20 mouse cellular contexts compared by ENCODE assay signal in genomic region chr6:106431466-106431865, GRCm38 (mm10).
DNase-seq lines count a peak whose midpoint lies in the region; ATAC-seq and TF ChIP-seq lines count a peak whose summit lies in the region.
"Had no signal": no experiment of that assay in that cellular context is flagged by ENCODE, and none has a peak within 500 bp of the region (broad histone marks: within the 10 kb centered on the region; RNA-seq: fewer than 3 reads in every experiment).

No protein-coding gene starts in this region.

- H3K9ac ChIP-seq in hindbrain, embryonic 14.5 days: no peak overlapping the region
- H3K9ac ChIP-seq: embryonic facial prominence, embryonic 12.5 days; forebrain, embryonic 15.5 days; heart, embryonic 15.5 days; midbrain, embryonic 15.5 days; stomach, embryonic 15.5 days had no signal

- DNase-seq in layer of hippocampus, adult 2 months (ENCODE audit: low spot score in 2 of 2): peak; percentile 14 to 31
- no peak for DNase-seq in layer of hippocampus, adult 9-10 months (ENCODE audit: low spot score)
- DNase-seq in frontal cortex, postnatal 10 days (ENCODE audit: low spot score in 2 of 2): peak; percentile 10 to 59
- DNase-seq in left cerebral cortex, postnatal 25 days (ENCODE audit: low spot score in 2 of 2): peak; percentile 35 to 92
- peak; percentile 69 for DNase-seq in telencephalon, adult 2 months (ENCODE audit: low read depth, low spot score)
- DNase-seq in heart, adult 11 months: no peak
- no peak for DNase-seq in hindbrain, embryonic 14.5 days (ENCODE audit: low spot score)
- DNase-seq: cerebellum, adult 8-10 months; gastrocnemius, postnatal 14 days; heart, postnatal 4 days; kidney, adult 18-20 months; lung, adult 2 months; thymus, adult 2 months had no signal

- no peaks in the 10 kb centered on the region for H3K9me3 ChIP-seq in hindbrain, embryonic 14.5 days (ENCODE audit: control insufficient read depth, low read length)
- H3K9me3 ChIP-seq: embryonic facial prominence, embryonic 12.5 days; forebrain, embryonic 15.5 days; heart, embryonic 15.5 days; midbrain, embryonic 15.5 days; stomach, embryonic 15.5 days had no signal

- H3K27ac ChIP-seq in layer of hippocampus, adult 2 months: no peak overlapping the region
- H3K27ac ChIP-seq in hindbrain, embryonic 14.5 days: no peak overlapping the region
- H3K27ac ChIP-seq: embryonic facial prominence, embryonic 12.5 days; forebrain, embryonic 15.5 days; heart, embryonic 15.5 days; kidney, postnatal 0 days; midbrain, embryonic 15.5 days; stomach, embryonic 15.5 days had no signal

- no peaks in the 10 kb centered on the region for H3K36me3 ChIP-seq in hindbrain, embryonic 14.5 days (replicated peaks; ENCODE audit: control insufficient read depth, insufficient read depth)
- H3K36me3 ChIP-seq: embryonic facial prominence, embryonic 12.5 days; forebrain, embryonic 15.5 days; heart, embryonic 15.5 days; midbrain, embryonic 15.5 days; stomach, embryonic 15.5 days had no signal

- H3K27me3 ChIP-seq in hindbrain, embryonic 14.5 days (ENCODE audit: control insufficient read depth, insufficient read depth, low read length): no peaks in the 10 kb centered on the region
- H3K27me3 ChIP-seq: embryonic facial prominence, embryonic 12.5 days; forebrain, embryonic 15.5 days; heart, embryonic 15.5 days; midbrain, embryonic 15.5 days; stomach, embryonic 15.5 days had no signal

- H3K4me3 ChIP-seq in layer of hippocampus, adult 2 months: no peak overlapping the region
- H3K4me3 ChIP-seq in hindbrain, embryonic 14.5 days (replicated peaks; ENCODE audit: low read length): no peak overlapping the region
- H3K4me3 ChIP-seq: embryonic facial prominence, embryonic 12.5 days; forebrain, embryonic 15.5 days; heart, embryonic 15.5 days; midbrain, embryonic 15.5 days; stomach, embryonic 15.5 days had no signal

- intact Hi-C loops in left cerebral cortex, postnatal 25 days (cut with DNase I): loop anchor here (5.0 kb wide), 1 partner anchor 94 kb away; no protein-coding TSS in a partner anchor

- H3K4me1 ChIP-seq in hindbrain, embryonic 14.5 days (replicated peaks; ENCODE audit: control insufficient read depth, insufficient read depth, low read length): no peaks in the 10 kb centered on the region
- H3K4me1 ChIP-seq: embryonic facial prominence, embryonic 12.5 days; forebrain, embryonic 15.5 days; heart, embryonic 15.5 days; midbrain, embryonic 15.5 days; stomach, embryonic 15.5 days had no signal

- ATAC-seq in hindbrain, embryonic 14.5 days (ENCODE audit: low FRiP score): no peak
- ATAC-seq: forebrain, embryonic 15.5 days; midbrain, embryonic 15.5 days had no signal

- no peak for TF ChIP-seq CTCF in layer of hippocampus, adult 2 months (conservative IDR thresholded peaks at IDR 0.05)

- H3K4me2 ChIP-seq in hindbrain, embryonic 14.5 days (replicated peaks): no peak overlapping the region
- H3K4me2 ChIP-seq: embryonic facial prominence, embryonic 12.5 days; forebrain, embryonic 15.5 days; heart, embryonic 15.5 days; liver, embryonic 11.5 days; midbrain, embryonic 15.5 days; stomach, embryonic 15.5 days had no signal

- 81% methylated on average over 3 of the region's 3 CpGs for WGBS in hindbrain, embryonic 14.5 days

Comparison
In these comparisons a context has a peak if more than half of its experiments do, and no peak if none do; other contexts are left out.
1. DNase-seq: peak in layer of hippocampus, adult 2 months (2 of 2), frontal cortex, postnatal 10 days (2 of 2), left cerebral cortex, postnatal 25 days (2 of 2) and telencephalon, adult 2 months (single experiment); none in layer of hippocampus, adult 9-10 months (single experiment), heart, adult 11 months (single experiment) and hindbrain, embryonic 14.5 days (single experiment).